Mouse (Mus musculus): ENCODE results near the gene Rdh13.
"Not testable (repeated sequence)": the region's sequence is repeated elsewhere in the genome, so short reads cannot be mapped to it uniquely, and the experiment has no call there.

Rdh13 gene

DNA sequence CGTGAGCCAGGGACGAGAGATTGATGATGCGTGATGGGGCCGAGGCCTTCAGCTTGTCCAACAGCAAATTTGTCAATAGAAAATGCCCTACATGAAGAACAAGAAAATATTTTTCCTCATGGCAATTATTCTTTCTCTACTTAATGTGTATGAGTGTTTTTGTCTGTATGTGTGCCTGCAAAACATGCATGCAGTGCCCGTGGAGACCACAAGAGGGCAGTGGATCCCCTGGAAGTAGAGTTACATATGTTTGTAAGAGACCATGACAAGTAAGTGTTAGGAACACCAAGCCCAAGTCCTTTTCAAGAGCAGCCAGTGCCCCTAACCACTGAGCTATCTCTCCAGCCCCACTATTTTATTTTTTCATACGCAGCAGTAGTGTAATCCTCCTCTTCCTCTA, 13.9 kb downstream of the Rdh13 start:
- DNase-seq, result peak; percentile 60

DNA sequence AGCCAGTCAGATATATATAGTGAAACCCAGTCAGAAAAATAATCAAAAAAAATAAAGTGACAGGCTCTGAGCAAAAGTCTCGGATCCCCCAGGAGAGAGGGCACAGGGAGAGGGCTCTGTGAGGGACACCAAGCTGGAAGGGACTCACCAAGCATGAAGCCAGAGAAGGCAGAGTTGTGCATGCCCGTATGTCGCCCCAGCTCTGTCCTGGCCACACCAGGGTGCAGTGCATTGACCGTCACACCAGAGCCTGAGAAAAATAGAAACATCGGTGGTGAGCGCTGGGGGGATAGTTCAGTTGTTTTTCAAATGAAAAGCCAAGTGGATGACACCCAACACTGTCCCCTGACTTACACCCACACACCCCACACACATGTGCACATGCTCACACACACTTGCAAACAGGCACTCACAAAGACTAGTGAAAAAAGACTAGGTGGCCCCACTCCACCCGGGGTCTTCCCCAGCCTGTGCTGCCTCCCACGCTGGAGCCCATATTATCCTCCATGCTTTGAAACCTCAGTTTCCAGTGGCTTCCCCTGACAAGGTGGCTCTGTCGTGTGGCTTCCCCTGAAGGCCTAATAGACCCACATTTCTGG, 15.1 kb downstream of the Rdh13 start:
- DNase-seq, result no peak

GRCm38 (mm10) chr7:4427161-4427912, 18.1 kb downstream of the Rdh13 start:
- DNase-seq, result peak; percentile 91

GRCm38 (mm10) chr7:4420230-4420629, 25.2 kb downstream of the Rdh13 start:
- DNase-seq, result no peak

- no peak for DNase-seq
Measured at GRCm38 (mm10) chr7:4419681-4420080, 25.8 kb downstream of the Rdh13 start.

DNA sequence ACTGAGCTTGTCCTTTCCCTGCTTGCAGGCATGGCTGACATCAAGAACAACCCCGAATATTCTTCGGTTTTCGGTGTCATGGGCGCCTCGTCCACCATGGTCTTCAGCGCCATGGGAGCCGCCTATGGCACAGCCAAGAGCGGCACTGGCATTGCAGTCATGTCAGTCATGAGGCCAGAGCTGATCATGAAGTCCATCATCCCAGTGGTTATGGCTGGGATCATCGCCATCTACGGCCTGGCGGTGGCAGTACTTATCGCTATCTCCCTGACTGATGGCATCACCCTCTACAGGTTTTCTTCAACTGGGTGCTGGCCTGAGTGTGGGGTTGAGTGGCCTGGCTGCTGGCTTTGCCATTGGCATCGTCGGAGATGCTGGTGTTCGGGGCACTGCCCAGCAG, 33.0 kb downstream of the Rdh13 start:
- DNase-seq, result not testable (repeated sequence)

- no peak for DNase-seq
Measured at GRCm38 (mm10) chr7:4397730-4398129, 47.7 kb downstream of the Rdh13 start, which contains the start of gene Gp6. Gp6 (minus strand) TSS chr7:4397744.
